Mouse (Mus musculus) liver, postnatal 0 days (tissue): ENCODE data around the gene Tpcn1. TPM values are rescaled to one million over a fixed set of nuclear protein-coding genes. Genes with fewer than 3 reads are reported as not detected.

Experiments used
- ATAC-seq: fragments of 200-750 bp; cut with Nextera tagmentation; 2 replicates; pipeline ENCODE4 v1.8.0; 2017; ENCODE audit warnings: mild to moderate bottlenecking, moderate library complexity
- DNase-seq: peaks from one replicate; pipeline ENCODE4 v3.0.0-alpha.2; 2016
- H3K27ac ChIP-seq: fragments of 300-500 bp; sonication (generic); 2 replicates; pipeline ENCODE4 v1.5.1; 2014; ENCODE audit warnings: antibody characterized with exemption, moderate library complexity, mild to moderate bottlenecking, low read depth
- H3K27me3 ChIP-seq: fragments of 300-500 bp; sonication (generic); 2 replicates; pipeline ENCODE4 v1.6.1; 2014; ENCODE audit warnings: low read length, control low read depth, mixed read lengths; ENCODE audit not compliant: insufficient read depth
- H3K36me3 ChIP-seq: fragments of 300-500 bp; sonication (generic); replicated peaks from 2 replicates; pipeline ENCODE4 v1.6.1; 2014; ENCODE audit warnings: mild to moderate bottlenecking, control low read depth, low read length, moderate library complexity, mixed read lengths; ENCODE audit not compliant: insufficient read depth
- H3K4me1 ChIP-seq: fragments of 300-500 bp; sonication (generic); 2 replicates; pipeline ENCODE4 v1.6.1; 2014; ENCODE audit warnings: antibody characterized with exemption, mild to moderate bottlenecking, control low read depth; ENCODE audit not compliant: insufficient read depth
- H3K4me2 ChIP-seq: fragments of 300-500 bp; sonication (generic); 2 replicates; pipeline ENCODE4 v1.6.1; 2014; ENCODE audit warnings: low read depth, mild to moderate bottlenecking, low read length, moderate library complexity, mixed read lengths
- H3K4me3 ChIP-seq: fragments of 300-500 bp; sonication (generic); 2 replicates; pipeline ENCODE4 v1.5.1; 2014; ENCODE audit warnings: low read depth, low read length
- H3K9ac ChIP-seq: fragments of 300-500 bp; sonication (generic); replicated peaks from 2 replicates; pipeline ENCODE4 v1.6.1; 2014; ENCODE audit warnings: mild to moderate bottlenecking, moderate library complexity
- H3K9me3 ChIP-seq: fragments of 300-500 bp; sonication (generic); 2 replicates; pipeline ENCODE4 v1.6.1; 2016; ENCODE audit warnings: mild to moderate bottlenecking, control low read depth, low read length, mixed read lengths
- CTCF ChIP-seq: sonication (generic); IDR thresholded peaks from 2 replicates; pipeline ENCODE4 v1.5.1; 2016; ENCODE audit warnings: antibody characterized with exemption, low read depth
- EP300 ChIP-seq: IDR thresholded peaks from 2 replicates; pipeline ENCODE4 v1.6.1; 2016; ENCODE audit warnings: antibody characterized with exemption, low read depth, mild to moderate bottlenecking
- WGBS: fragments of 180-500 bp; shearing (Covaris S2); extraction: QIAGEN DNeasy Blood & Tissue Kit; methylation state at CpG from one replicate; pipeline ENCODE4 v1.1.7; 2014; ENCODE audit not compliant: insufficient replicate concordance; 5-methylcytosine and 5-hydroxymethylcytosine counted together
- polyA plus RNA-seq: library from polyadenylated mRNA; unstranded; fragments of >200 nt; fragmentation: Nextera tagmentation; extraction: Ambion mirVana; gene quantifications from 2 replicates; pipeline ENCODE4 v1.2.1, GENCODE M21; 2015

The Tpcn1 gene
- polyA plus RNA-seq, 1 experiment from 2014 or later: 18.6 TPM

- H3K36me3 ChIP-seq: no peaks in the 10 kb centered on the region
- peak overlapping the region; percentile 44; the same call in 1 of the 2 replicates for H3K4me2 ChIP-seq
- TF ChIP-seq EP300 (peak; percentile 73), CTCF (no peak)
- H3K9me3 ChIP-seq: no peaks in the 10 kb centered on the region
- peaks cover 17% of the 10 kb centered on the region for H3K4me1 ChIP-seq
- DNase-seq: no peak
- ATAC-seq: peak; percentile 82
- H3K27me3 ChIP-seq: no peaks in the 10 kb centered on the region
- H3K9ac ChIP-seq: no peak overlapping the region
- 50% methylated on average over 6 of the region's 6 CpGs for WGBS
- no peak overlapping the region for H3K4me3 ChIP-seq
- no peak overlapping the region for H3K27ac ChIP-seq
Observed at GRCm38 (mm10) chr5:120599625-120600024, 11.2 kb upstream of the Tpcn1 start.

DNA sequence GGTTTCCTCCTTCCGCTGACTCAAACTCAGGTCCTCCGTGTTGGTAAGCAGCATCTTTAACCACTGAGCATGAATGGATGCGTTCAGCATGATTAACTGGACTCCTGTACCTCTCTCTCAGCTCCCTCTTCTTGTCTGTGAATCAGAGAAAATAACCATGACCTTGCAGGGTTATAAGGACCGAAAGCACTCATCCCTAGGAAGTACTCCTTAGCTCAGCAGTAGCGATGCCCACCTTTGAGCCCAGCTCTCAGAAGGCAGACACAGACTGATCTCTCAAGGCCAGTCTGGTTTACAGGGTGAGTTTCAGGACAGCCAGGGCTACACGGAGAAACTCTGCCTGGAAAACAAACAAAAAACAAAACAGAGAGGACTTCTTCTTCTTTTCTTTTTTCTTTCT lies 6.0 kb upstream of the Tpcn1 start:
- 76% methylated on average over 6 of the region's 6 CpGs for WGBS
- ATAC-seq: no peak

GRCm38 (mm10) chr5:120592141-120592540 lies 3.7 kb upstream of the Tpcn1 start:
- Histone ChIP-seq H3K36me3 (no peaks in the 10 kb centered on the region), H3K27ac (no peak overlapping the region), H3K9me3 (no peaks in the 10 kb centered on the region), H3K9ac (no peak overlapping the region), H3K4me2 (no peak overlapping the region), H3K4me1 (peaks cover 13% of the 10 kb centered on the region), H3K4me3 (no peak overlapping the region), H3K27me3 (no peaks in the 10 kb centered on the region)
- TF ChIP-seq EP300: no peak
- peak; percentile 72 for TF ChIP-seq CTCF
- ATAC-seq (no peak), DNase-seq (no peak)
- 72% methylated on average over 7 of the region's 7 CpGs for WGBS

More for the DNA sequence above, 6.0 kb upstream of the Tpcn1 start:
- no peaks in the 10 kb centered on the region for H3K36me3 ChIP-seq
- DNase-seq: no peak
- no peak overlapping the region for H3K27ac ChIP-seq
- no peak overlapping the region for H3K9ac ChIP-seq
- H3K4me3 ChIP-seq: no peak overlapping the region
- H3K4me2 ChIP-seq: no peak overlapping the region
- H3K4me1 ChIP-seq: peaks cover 6% of the 10 kb centered on the region
- no peaks in the 10 kb centered on the region for H3K27me3 ChIP-seq
- H3K9me3 ChIP-seq: no peaks in the 10 kb centered on the region
- TF ChIP-seq CTCF: no peak
- no peak for TF ChIP-seq EP300

DNA sequence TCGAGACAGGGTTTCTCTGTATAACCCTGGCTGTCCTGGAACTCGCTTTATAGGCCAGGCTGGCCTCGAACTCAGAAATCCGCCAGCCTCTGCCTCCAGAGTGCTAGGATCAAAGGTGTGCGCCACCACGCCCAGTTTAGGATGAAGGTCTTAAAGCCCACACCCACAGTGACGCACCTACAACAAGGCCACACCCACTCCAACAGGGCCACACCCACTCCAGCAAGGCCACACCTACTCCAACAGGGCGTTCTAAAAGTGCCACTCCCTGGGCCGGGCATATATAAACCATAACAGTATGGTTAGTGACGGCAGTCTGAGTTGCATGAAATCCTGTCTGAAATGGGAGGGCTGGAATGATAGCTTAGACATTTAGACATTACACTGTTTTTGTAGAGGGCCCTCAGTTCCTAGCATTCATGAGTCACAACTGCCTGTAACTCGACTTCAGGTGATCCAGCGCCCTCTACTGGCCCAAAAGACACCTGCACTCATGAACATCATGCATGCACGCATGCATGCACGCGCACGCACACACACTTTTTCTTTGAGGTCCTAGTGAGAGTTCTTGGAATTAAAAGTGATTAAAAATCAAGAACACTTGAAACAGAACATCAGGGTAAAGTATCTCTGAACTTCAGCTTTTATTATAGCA lies 2.0 kb upstream of the Tpcn1 start:
- Histone ChIP-seq H3K27me3 (no peaks in the 10 kb centered on the region), H3K4me1 (peaks cover 26% of the 10 kb centered on the region), H3K9me3 (no peaks in the 10 kb centered on the region), H3K36me3 (no peaks in the 10 kb centered on the region), H3K4me2 (no peak overlapping the region), H3K4me3 (no peak overlapping the region), H3K27ac (no peak overlapping the region), H3K9ac (no peak overlapping the region)
- DNase-seq (peak; percentile 65), ATAC-seq (no peak)
- 77% methylated on average over 16 of the region's 16 CpGs for WGBS
- TF ChIP-seq CTCF: peak; percentile 77
- TF ChIP-seq EP300: no peak

DNA sequence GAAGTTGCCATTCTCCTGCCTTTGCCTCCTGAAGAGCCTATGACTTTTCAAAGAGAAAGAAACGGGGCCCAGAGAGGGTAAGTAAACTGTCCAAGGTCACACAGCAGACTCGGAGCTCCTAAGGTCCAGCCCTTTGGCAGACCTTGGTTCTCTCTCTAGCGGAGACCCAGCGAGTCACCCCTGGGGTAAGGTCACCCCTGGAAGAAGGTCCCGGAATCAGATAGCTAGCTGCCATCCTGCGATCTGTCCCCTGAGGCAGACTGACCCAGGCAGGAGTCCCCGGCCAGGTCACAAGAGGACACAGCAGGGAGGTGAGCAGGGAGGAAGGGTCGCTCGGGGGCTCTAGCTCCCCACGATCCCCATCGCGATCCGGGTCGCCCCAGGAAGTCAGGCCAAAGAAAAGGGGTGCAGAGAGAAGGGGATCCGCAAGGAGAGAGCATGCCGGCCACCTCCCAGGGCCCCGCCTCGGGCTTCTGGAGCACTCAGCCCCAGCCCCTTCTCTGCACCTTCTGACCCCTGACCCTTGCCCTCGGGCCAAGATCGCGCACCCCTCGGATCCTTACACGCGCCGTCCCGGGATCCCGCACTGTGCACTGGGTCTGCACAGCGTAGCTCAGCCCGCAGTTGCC lies 419 bp downstream of the Tpcn1 start:
- under 1% methylated on average over 28 of the region's 29 CpGs for WGBS
- Histone ChIP-seq H3K36me3 (peaks cover 22% of the 10 kb centered on the region), H3K9me3 (no peaks in the 10 kb centered on the region), H3K4me2 (peak overlapping the region; percentile 89), H3K27ac (peak overlapping the region; percentile 90), H3K4me1 (peaks cover 35% of the 10 kb centered on the region), H3K9ac (peak overlapping the region; percentile 94), H3K4me3 (peak overlapping the region; percentile 83), H3K27me3 (no peaks in the 10 kb centered on the region)
- DNase-seq (no peak), ATAC-seq (peak; percentile 33)
- no peak for TF ChIP-seq CTCF
- TF ChIP-seq EP300: no peak

DNA sequence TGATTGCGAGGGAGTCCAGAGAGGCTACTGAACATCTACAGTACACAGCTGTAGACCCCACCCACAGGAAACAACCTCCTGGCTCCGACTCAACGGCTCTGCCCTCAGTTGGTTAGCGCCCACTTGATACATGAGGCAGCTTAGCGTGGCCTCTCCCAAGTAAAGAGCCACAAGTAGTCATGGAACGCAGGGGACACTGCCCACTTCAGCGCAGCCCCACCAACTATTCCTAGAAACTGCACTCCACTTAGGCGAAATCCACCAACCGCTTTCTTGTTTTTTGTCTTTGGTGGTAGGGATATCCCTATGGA lies 902 bp downstream of the Tpcn1 start:
- peak overlapping the region; percentile 94 for H3K9ac ChIP-seq
- peaks cover 35% of the 10 kb centered on the region for H3K4me1 ChIP-seq
- no peaks in the 10 kb centered on the region for H3K9me3 ChIP-seq
- H3K36me3 ChIP-seq: peaks cover 22% of the 10 kb centered on the region
- ATAC-seq: peak; percentile 22
- H3K27me3 ChIP-seq: no peaks in the 10 kb centered on the region
- peak overlapping the region; percentile 90 for H3K27ac ChIP-seq
- 6% methylated on average over 9 of the region's 9 CpGs for WGBS
- peak; percentile 73 for DNase-seq
- H3K4me3 ChIP-seq: peak overlapping the region; percentile 83
- TF ChIP-seq CTCF: no peak
- TF ChIP-seq EP300: 0 out of 2 replicates have a peak, but pooled peaks have one; percentile 54
- H3K4me2 ChIP-seq: peak overlapping the region; percentile 89
